Mouse (Mus musculus) retina, adult 2 months (tissue): ENCODE results near the gene Zfp1.
A peak's percentile ranks its signal among the peaks of the same experiment; 100 is the strongest.
"Not testable (repeated sequence)": the region's sequence is repeated elsewhere in the genome, so short reads cannot be mapped to it uniquely, and the experiment has no call there.

Source experiments
- DNase-seq: peaks from one replicate; pipeline ENCODE4 v3.0.0-alpha.2; 2012; ENCODE audit warnings: low read depth, low spot score

Zfp1 gene

GRCm38 (mm10) chr8:111625694-111626527 lies 17.3 kb upstream of the Zfp1 start:
- DNase-seq = peak; percentile 65

GRCm38 (mm10) chr8:111626528-111626820 lies 16.7 kb upstream of the Zfp1 start:
- no peak for DNase-seq

DNA sequence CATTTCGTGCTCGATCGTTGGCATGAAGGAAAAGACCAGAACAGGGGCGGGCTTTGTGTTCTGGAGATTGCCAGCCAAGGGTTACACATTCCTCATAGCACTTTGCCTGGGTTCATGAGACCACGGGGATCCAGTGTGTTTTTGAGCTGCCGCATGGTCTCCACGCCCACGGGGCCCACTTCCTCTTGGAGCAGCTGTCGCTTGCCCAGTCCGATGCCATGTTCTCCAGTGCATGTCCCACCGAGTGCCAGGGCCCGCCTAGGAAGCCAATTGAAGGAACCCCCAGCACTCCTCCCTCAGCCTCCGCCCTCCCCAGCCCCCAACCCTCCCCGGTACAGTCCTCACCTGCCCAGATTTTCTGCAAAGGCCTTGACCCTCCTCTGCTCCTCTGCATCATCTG lies 16.3 kb upstream of the Zfp1 start:
- no peak for DNase-seq

GRCm38 (mm10) chr8:111627923-111628322 lies 15.3 kb upstream of the Zfp1 start:
- no peak for DNase-seq

- no peak for DNase-seq
Observed at GRCm38 (mm10) chr8:111628401-111628800, 14.8 kb upstream of the Zfp1 start.

GRCm38 (mm10) chr8:111628894-111629501 lies 14.2 kb upstream of the Zfp1 start:
- DNase-seq = no peak

DNA sequence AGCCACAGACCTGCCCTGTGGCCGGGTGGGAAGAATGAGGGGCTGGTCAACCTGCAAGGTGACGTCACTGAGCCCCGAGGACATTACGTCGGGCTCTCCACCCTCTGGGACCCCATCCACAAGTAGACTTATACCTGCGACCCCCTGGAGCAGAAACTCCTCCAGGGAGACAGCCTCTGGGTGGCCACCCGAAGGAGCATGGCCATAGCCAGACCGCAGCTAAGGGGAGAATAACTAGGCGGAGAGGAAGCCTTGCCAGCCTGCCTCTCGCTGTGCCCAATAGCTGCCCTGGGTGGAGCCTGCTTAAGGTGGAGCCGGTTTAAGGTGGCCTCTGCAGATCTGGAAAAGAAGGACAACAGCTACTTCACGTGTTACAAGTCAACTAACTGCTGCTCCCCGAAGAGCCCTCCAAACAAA lies 13.1 kb upstream of the Zfp1 start, which contains the start of gene Ldhd:
Gene Ldhd, minus strand, starts transcription at position 270 of the 417 bp plus-strand sequence.
- no peak for DNase-seq

DNA sequence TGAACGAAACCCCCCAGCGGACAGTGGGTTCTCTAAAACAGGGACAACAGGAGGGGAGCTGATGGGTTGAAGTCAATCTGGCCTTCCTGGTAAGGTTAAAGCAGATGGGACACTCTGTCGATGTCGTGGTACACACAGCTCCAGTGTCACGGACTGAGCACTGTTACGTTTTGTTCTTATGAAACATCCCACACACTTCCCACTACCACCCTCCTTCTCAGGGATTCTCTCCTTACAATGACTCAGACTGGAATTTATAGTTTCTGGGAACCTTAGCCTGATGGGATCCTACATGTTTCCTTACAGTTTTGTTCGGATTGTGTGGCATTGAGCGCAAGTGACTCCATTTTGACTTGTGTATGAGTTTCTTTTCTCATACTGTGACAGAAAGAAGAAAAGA lies 11.6 kb upstream of the Zfp1 start:
- DNase-seq = no peak

GRCm38 (mm10) chr8:111632976-111633375 lies 10.2 kb upstream of the Zfp1 start:
- no peak for DNase-seq

GRCm38 (mm10) chr8:111638086-111638485 lies 5.1 kb upstream of the Zfp1 start:
- no peak for DNase-seq

DNA sequence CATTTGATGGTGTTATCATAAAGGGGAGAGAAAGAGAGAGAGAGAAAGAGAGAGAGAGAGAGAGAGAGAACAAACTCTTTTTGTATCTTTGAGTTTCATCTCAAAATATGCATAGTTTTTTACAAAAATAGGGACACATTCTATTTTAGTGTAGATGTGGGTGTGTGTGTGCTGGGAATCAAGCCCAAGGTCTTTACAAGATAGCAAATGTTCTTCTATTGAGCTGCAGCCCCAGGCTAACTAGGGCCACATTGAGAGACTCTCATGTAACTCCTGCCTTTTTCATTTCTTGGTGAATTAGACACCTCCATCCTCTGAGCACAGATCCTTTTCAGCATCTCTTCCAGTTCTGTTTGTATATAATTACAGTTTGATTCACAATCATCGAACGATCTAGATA lies 2.1 kb upstream of the Zfp1 start:
- no peak for DNase-seq

- DNase-seq = no peak
Observed at GRCm38 (mm10) chr8:111642496-111642895, 705 bp upstream of the Zfp1 start.

DNA sequence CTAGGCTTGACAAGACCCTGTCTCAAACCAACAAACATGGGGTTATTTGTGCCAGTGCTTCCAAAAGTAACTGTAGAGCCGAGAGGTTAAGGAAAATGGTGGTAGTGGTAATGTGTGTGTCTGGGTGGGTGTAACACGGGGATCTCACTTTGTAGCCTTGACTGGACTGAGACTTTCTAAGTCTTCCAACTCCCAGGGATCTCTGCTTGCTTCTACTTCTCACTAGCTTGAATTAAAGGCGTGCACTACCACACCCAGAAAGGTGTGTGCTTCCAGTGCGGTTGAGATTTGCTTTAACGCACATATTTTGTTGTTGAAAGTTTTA lies 300 bp upstream of the Zfp1 start:
- DNase-seq = no peak

- DNase-seq = not testable (repeated sequence)
Observed at GRCm38 (mm10) chr8:111644286-111645051, 1.3 kb downstream of the Zfp1 start.

- no peak for DNase-seq
Observed at GRCm38 (mm10) chr8:111645715-111646114, 2.5 kb downstream of the Zfp1 start.

- DNase-seq = no peak
Observed at GRCm38 (mm10) chr8:111648834-111649233, 5.6 kb downstream of the Zfp1 start.

GRCm38 (mm10) chr8:111650651-111651050 lies 7.5 kb downstream of the Zfp1 start:
- no peak for DNase-seq

- DNase-seq = no peak
Observed at GRCm38 (mm10) chr8:111653524-111653923, 10.3 kb downstream of the Zfp1 start.

- no peak for DNase-seq
Observed at GRCm38 (mm10) chr8:111657312-111657854, 14.2 kb downstream of the Zfp1 start.

DNA sequence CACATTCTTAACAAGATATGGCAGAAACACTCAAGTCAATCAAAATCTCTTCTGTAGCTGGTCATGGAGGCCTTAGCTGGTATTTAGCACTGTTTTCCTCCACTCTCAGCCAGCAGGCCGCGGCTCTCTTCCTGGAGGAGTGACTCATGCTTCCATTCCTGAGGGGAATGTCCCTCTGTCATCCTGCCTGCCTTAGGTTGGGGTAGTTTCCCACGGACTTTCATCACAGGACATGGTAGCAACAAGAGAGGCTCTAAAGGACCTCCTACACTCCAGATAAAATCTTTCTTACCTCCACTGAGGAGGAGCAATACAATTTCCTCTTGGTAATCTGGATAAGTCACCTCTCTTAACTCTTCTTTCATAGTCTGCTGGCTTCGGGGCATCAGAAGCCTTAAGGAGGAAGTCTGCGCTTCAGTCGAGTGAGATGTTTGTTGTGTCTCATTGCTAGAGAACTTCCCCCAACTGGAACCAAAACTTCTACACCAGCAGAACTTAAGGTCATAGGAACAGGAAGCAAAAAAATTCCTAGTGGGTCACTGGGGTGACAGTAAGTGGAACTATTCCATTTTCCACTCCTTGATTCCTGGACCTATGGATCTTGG lies 15.7 kb downstream of the Zfp1 start:
- DNase-seq = no peak

DNA sequence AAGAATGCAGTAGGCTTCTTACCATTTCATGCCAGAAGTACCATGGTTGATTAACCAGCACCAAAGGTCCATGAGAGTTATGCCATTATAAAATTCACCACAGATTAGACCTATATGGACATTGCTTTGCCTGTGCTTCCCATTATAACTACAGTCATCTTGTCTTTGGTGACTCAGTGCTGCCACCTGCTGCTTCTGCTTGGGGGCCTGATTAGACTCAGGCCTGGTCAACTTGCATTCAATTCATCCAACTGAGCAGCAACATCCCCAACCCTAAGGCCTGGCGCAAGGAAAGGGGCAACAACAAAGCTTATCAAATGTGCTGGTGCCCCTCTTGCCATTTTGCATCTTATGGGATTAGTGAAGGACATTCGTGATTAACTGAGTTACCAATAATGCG lies 19.3 kb downstream of the Zfp1 start:
- DNase-seq = no peak

- no peak for DNase-seq
Observed at GRCm38 (mm10) chr8:111666751-111667150, 23.6 kb downstream of the Zfp1 start.
